Mouse (Mus musculus): ENCODE data around the gene Olfr812. TPM values are rescaled to one million over a fixed set of nuclear protein-coding genes. Genes with fewer than 3 reads are reported as not detected.

The Olfr812 gene
- not detected for polyA plus RNA-seq (2015; fragmentation: Illumina TruSeq; extraction: RNeasy Lipid Tissue Mini Kit (QIAGEN cat#74804); ENCODE audit: insufficient read depth, low read depth, low replicate concordance)

GRCm38 (mm10) chr10:129845994-129846393 is at the start of gene Olfr812:
Gene Olfr812 (minus strand): TSS chr10:129846094.

GRCm38 (mm10) chr10:129879751-129880150 is 33.9 kb upstream of the Olfr812 start, which contains the start of gene Olfr814:
Gene Olfr814 (minus strand): TSS chr10:129879851.

DNA sequence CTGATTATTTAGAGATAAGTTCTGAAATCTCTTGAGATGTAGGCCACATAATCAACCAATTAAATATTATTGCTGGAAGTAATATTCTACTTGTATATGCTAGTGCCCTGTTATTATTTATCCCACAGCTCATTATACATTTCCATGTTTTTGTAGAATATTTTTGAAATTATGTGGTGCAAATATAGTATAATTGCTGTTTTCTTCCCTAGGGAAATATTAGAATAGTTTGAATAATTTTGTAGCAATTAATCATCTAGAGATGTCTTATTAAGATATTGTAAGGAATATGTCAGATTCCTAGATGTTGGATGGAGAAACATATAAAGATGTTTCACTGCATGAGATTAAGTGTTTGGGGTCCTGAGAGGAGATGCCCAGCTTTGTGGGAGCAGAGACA is 9.2 kb upstream of the Olfr812 start, which contains the start of gene Olfr813:
Olfr813 (plus strand) TSS at position 301 of the 400 bp plus-strand sequence.

GRCm38 (mm10) chr10:129804296-129804695 is 41.6 kb downstream of the Olfr812 start, which contains the start of gene Olfr811:
Gene Olfr811 (minus strand): TSS chr10:129804396.

GRCm38 (mm10) chr10:129794817-129795216 is 51.1 kb downstream of the Olfr812 start, which contains the start of gene Olfr810:
Gene Olfr810 (minus strand): TSS chr10:129794917.

Other genes with a start within 250 kb of the Olfr812 start
- not detected for gene Olfr796, start 233.5 kb downstream of the Olfr812 start, polyA plus RNA-seq (2015; fragmentation: Illumina TruSeq; extraction: RNeasy Lipid Tissue Mini Kit (QIAGEN cat#74804); ENCODE audit: insufficient read depth, low read depth, low replicate concordance)
- gene Olfr798, start 218.2 kb downstream of the Olfr812 start, polyA plus RNA-seq (2015; fragmentation: Illumina TruSeq; extraction: RNeasy Lipid Tissue Mini Kit (QIAGEN cat#74804); ENCODE audit: insufficient read depth, low read depth, low replicate concordance): not detected
- not detected for gene Olfr799, start 208.6 kb downstream of the Olfr812 start, polyA plus RNA-seq (2015; fragmentation: Illumina TruSeq; extraction: RNeasy Lipid Tissue Mini Kit (QIAGEN cat#74804); ENCODE audit: insufficient read depth, low read depth, low replicate concordance)
- gene Olfr800, start 188.4 kb downstream of the Olfr812 start, polyA plus RNA-seq (2015; fragmentation: Illumina TruSeq; extraction: RNeasy Lipid Tissue Mini Kit (QIAGEN cat#74804); ENCODE audit: insufficient read depth, low read depth, low replicate concordance): not detected
- gene Olfr801, start 172.2 kb downstream of the Olfr812 start, polyA plus RNA-seq (2015; fragmentation: Illumina TruSeq; extraction: RNeasy Lipid Tissue Mini Kit (QIAGEN cat#74804); ENCODE audit: insufficient read depth, low read depth, low replicate concordance): not detected
- not detected for gene Olfr802, start 157.9 kb downstream of the Olfr812 start, polyA plus RNA-seq (2015; fragmentation: Illumina TruSeq; extraction: RNeasy Lipid Tissue Mini Kit (QIAGEN cat#74804); ENCODE audit: insufficient read depth, low read depth, low replicate concordance)
- gene Olfr803, start 151.8 kb downstream of the Olfr812 start, polyA plus RNA-seq (2015; fragmentation: Illumina TruSeq; extraction: RNeasy Lipid Tissue Mini Kit (QIAGEN cat#74804); ENCODE audit: insufficient read depth, low read depth, low replicate concordance): not detected
- not detected for gene Olfr804, start 142.9 kb downstream of the Olfr812 start, polyA plus RNA-seq (2015; fragmentation: Illumina TruSeq; extraction: RNeasy Lipid Tissue Mini Kit (QIAGEN cat#74804); ENCODE audit: insufficient read depth, low read depth, low replicate concordance)
- not detected for gene Olfr805, start 116.7 kb downstream of the Olfr812 start, polyA plus RNA-seq (2015; fragmentation: Illumina TruSeq; extraction: RNeasy Lipid Tissue Mini Kit (QIAGEN cat#74804); ENCODE audit: insufficient read depth, low read depth, low replicate concordance)
- gene Olfr806, start 104.2 kb downstream of the Olfr812 start, polyA plus RNA-seq (2015; fragmentation: Illumina TruSeq; extraction: RNeasy Lipid Tissue Mini Kit (QIAGEN cat#74804); ENCODE audit: insufficient read depth, low read depth, low replicate concordance): not detected
- gene Olfr807, start 88.3 kb downstream of the Olfr812 start, polyA plus RNA-seq (2015; fragmentation: Illumina TruSeq; extraction: RNeasy Lipid Tissue Mini Kit (QIAGEN cat#74804); ENCODE audit: insufficient read depth, low read depth, low replicate concordance): not detected
- gene Olfr808, start 80.6 kb downstream of the Olfr812 start, polyA plus RNA-seq (2015; fragmentation: Illumina TruSeq; extraction: RNeasy Lipid Tissue Mini Kit (QIAGEN cat#74804); ENCODE audit: insufficient read depth, low read depth, low replicate concordance): not detected
- not detected for gene Olfr809, start 71.5 kb downstream of the Olfr812 start, polyA plus RNA-seq (2015; fragmentation: Illumina TruSeq; extraction: RNeasy Lipid Tissue Mini Kit (QIAGEN cat#74804); ENCODE audit: insufficient read depth, low read depth, low replicate concordance)
- not detected for gene Olfr810, start 51.2 kb downstream of the Olfr812 start, polyA plus RNA-seq (2015; fragmentation: Illumina TruSeq; extraction: RNeasy Lipid Tissue Mini Kit (QIAGEN cat#74804); ENCODE audit: insufficient read depth, low read depth, low replicate concordance)
- not detected for gene Olfr811, start 41.7 kb downstream of the Olfr812 start, polyA plus RNA-seq (2015; fragmentation: Illumina TruSeq; extraction: RNeasy Lipid Tissue Mini Kit (QIAGEN cat#74804); ENCODE audit: insufficient read depth, low read depth, low replicate concordance)
- gene Olfr813, start 9.3 kb upstream of the Olfr812 start, polyA plus RNA-seq (2015; fragmentation: Illumina TruSeq; extraction: RNeasy Lipid Tissue Mini Kit (QIAGEN cat#74804); ENCODE audit: insufficient read depth, low read depth, low replicate concordance): not detected
- not detected for gene Olfr814, start 33.8 kb upstream of the Olfr812 start, polyA plus RNA-seq (2015; fragmentation: Illumina TruSeq; extraction: RNeasy Lipid Tissue Mini Kit (QIAGEN cat#74804); ENCODE audit: insufficient read depth, low read depth, low replicate concordance)
- not detected for gene Olfr815, start 59.8 kb upstream of the Olfr812 start, polyA plus RNA-seq (2015; fragmentation: Illumina TruSeq; extraction: RNeasy Lipid Tissue Mini Kit (QIAGEN cat#74804); ENCODE audit: insufficient read depth, low read depth, low replicate concordance)
- gene Olfr816, start 69.5 kb upstream of the Olfr812 start, polyA plus RNA-seq (2015; fragmentation: Illumina TruSeq; extraction: RNeasy Lipid Tissue Mini Kit (QIAGEN cat#74804); ENCODE audit: insufficient read depth, low read depth, low replicate concordance): not detected
- gene Olfr818, start 103.0 kb upstream of the Olfr812 start, polyA plus RNA-seq (2015; fragmentation: Illumina TruSeq; extraction: RNeasy Lipid Tissue Mini Kit (QIAGEN cat#74804); ENCODE audit: insufficient read depth, low read depth, low replicate concordance): not detected
- not detected for gene Olfr819, start 121.2 kb upstream of the Olfr812 start, polyA plus RNA-seq (2015; fragmentation: Illumina TruSeq; extraction: RNeasy Lipid Tissue Mini Kit (QIAGEN cat#74804); ENCODE audit: insufficient read depth, low read depth, low replicate concordance)
- not detected for gene Olfr247, start 130.0 kb upstream of the Olfr812 start, polyA plus RNA-seq (2015; fragmentation: Illumina TruSeq; extraction: RNeasy Lipid Tissue Mini Kit (QIAGEN cat#74804); ENCODE audit: insufficient read depth, low read depth, low replicate concordance)
- not detected for gene Gm10310, start 139.0 kb upstream of the Olfr812 start, polyA plus RNA-seq (2015; fragmentation: Illumina TruSeq; extraction: RNeasy Lipid Tissue Mini Kit (QIAGEN cat#74804); ENCODE audit: insufficient read depth, low read depth, low replicate concordance)
- not detected for gene Olfr820, start 166.5 kb upstream of the Olfr812 start, polyA plus RNA-seq (2015; fragmentation: Illumina TruSeq; extraction: RNeasy Lipid Tissue Mini Kit (QIAGEN cat#74804); ENCODE audit: insufficient read depth, low read depth, low replicate concordance)
- not detected for gene Olfr821, start 184.3 kb upstream of the Olfr812 start, polyA plus RNA-seq (2015; fragmentation: Illumina TruSeq; extraction: RNeasy Lipid Tissue Mini Kit (QIAGEN cat#74804); ENCODE audit: insufficient read depth, low read depth, low replicate concordance)
- gene Olfr822, start 225.1 kb upstream of the Olfr812 start, polyA plus RNA-seq (2015; fragmentation: Illumina TruSeq; extraction: RNeasy Lipid Tissue Mini Kit (QIAGEN cat#74804); ENCODE audit: insufficient read depth, low read depth, low replicate concordance): not detected